Mouse (Mus musculus) NIH3T3 (cell line): ENCODE data around the gene Cbx8.

Experiments used
- DNase-seq: peaks from one replicate; pipeline ENCODE4 v3.0.0-alpha.2; 2012; ENCODE audit warnings: low read depth

Gene Cbx8

DNA sequence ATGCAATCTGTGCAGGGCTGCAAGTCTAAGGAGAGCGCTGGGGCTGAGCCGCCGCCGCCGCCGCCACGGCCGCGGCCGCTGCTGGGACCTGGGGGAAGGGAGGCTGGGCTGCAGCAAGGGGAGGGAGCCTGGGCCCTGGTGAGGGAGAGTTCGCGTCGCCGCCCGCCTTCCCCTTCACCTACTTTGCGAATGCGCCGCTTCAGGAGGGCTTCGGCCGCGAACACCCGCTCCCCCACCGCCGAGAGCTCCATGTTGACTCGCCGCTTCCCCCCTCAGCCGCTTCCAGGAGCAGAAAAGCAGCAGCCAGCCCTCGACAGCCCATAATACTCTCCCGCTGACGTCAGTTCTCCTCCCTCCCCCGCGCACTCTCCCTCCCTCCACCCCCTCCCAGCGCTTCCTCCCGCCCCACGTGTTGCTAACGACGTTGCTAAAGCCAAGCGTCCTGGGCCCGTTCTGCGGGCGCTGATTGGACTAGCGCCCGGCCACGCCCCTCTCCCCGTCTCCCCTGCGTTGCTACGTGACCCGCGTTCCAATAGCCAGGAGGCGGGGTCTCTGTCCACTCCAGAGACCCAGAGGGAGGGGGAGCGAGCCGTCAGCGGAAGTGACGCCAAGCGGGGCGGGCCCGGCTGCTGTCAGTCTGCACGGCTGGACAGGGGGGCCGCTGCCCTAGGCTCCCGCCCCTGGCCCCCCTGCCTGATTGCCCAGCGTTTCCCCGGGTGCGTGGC, at the start of gene Cbx8:
Gene Cbx8, minus strand, starts transcription at position 370 of the 725 bp plus-strand sequence.
- DNase-seq, result peak; percentile 100

DNA sequence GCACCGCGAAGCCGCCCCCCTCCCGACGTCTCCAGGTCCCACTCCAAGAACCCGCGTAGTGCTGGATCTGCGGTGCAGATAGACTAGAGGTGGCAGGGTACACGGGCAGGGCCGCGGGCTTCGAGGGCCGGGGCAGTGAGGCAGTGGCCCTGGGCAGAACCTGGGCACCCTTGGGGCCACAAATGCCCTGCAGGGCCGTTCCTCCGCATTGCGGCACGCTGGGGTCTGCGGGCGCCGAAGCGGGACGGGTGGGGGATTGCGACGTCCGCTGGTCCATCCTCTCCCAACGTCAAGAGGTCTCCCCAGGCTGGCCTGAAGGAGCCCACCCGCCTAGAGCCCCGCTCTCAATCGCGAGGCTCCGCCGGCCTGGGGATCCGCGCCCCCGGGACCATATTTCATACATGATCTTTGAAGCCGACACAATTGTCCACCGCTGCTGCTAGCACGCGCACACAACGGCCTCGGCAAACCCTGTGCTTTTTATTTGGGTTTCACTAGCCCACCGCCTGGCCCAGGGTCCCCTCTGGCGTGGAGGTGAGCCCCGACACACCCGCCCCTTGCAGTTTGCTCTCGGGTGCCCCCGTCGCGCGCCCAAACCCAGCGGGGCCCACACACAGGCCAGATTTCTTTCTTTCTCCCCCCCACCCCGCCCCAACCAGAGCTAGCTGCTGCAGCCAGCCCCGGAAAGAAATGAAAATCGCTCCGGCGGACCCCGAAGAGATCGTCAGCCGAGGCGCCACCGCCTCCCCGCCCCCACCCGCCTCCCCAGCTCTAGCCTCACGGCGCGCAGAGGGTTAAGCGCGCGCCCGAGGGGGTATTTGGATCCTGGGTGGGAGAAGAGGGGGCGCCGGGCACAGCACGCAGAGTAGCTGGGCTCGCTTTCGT, 49.5 kb upstream of the Cbx8 start:
- DNase-seq, result no peak

DNA sequence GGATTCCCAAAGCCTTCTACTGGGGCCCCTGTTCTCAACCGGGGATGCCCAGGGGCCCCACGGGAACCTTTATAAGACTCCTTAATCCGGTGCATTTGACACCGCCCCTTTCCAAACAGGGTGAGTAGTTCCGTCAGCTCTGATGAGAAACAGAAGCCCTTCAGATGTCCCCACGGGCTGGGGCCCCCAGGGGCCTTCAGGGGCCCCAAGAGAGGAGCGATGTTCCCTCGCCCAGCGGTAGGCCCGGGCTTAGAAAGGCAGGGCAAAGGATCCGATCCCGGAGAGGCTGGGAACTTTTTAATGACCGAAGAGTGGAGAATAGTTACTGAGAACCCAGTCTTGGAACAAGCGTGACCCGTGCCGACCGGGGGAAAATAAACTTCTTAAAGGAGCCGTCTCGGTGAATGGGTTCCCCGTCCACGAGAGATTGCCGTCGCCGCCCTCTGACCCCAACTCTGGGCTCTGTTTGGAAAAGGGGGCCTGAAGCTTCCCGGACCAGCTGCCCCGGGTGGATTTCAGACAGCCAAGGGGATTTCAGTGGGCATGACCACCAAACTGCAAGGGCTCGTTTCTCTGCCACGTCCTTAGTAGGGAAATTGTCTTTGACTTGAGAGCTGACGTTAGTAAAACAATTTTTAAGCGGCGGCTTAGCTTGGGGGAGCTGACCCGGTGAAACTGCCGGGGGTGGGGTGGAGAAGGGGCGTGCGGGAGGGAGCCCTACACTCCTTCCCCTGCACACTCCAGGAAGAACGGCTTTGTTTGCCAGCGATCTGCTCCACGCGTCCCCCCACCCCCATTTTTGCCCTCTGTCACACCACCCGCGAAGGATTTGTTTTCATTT, 48.7 kb upstream of the Cbx8 start:
- no peak for DNase-seq

DNA sequence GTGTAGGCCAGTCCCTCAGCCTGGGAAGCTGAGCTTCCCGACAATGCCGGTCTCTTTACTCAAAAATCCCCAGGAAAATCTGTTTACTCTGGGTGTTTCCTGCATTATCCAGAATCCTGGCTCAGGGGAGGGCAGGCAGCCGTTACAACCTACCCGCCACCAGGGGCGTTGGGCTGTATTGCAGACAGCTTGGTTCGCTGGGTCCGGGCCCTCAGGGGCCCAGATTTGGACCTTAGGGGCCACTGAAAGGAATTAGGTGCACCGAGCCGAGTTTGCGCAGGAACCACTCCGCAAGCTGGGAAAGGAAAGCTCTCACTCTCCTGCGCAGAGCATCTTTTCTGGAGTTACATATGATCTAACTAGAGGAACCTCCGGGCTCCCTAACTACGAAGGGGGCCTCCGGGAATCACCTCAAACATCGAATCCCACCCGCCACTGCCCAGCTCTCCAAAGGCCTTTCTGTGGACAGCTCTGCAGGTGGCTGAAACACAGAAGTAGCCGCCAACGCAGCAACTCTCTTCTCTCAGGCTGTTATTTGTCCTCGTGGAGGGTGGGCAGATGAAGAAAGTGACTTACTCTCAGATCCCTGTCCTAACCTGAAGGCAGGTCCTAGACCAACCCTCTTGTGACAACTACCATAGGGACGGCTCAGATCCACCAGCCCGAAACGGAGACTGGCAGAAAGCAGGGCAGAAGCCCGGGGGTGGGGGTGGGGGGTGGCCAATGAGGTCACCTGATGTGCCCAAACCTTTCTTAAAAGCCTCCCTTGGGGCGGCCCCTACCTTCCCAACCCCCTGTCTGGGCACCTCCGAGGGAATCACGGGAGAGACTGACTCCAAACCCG, 47.8 kb upstream of the Cbx8 start:
- peak; percentile 32 for DNase-seq

DNA sequence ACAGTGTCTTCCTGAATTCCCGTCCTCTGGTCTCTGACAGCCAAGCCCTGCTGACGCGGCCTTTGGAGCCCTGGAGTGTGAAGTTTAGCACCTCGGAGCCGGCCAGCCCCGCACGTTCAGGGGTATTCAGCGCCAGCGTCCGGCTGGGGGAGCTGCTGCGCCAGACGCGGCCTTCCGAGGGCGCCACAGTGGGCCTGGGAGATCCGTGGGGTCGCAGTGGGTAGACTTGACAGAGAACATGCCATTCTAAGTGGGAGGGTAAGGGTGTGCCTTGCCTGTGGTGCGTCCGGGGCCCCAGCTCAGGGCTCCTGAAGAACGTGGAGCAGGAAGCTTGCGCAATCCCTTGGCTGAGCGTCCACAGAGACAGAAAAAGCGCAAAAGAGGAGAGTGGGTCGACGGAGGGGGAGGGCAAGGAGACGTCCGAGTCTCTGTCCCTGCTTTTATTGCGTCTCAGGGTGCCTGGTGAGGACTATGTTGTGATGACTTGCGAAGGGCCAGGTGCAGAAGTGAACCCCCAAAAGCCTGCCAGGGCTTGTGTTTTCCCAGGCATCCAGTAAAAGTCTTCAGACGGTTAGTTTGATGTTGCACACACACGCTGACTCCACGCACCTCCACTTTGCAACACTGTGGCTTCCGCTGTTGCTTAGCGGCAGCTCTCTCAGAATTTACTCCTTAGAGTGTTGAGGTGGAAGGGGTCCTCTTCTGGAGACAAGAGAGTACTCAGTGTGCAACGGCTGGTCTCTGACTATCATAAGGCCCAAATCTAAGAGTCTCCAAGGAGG, 46.7 kb upstream of the Cbx8 start:
- DNase-seq, result peak; percentile 52

DNA sequence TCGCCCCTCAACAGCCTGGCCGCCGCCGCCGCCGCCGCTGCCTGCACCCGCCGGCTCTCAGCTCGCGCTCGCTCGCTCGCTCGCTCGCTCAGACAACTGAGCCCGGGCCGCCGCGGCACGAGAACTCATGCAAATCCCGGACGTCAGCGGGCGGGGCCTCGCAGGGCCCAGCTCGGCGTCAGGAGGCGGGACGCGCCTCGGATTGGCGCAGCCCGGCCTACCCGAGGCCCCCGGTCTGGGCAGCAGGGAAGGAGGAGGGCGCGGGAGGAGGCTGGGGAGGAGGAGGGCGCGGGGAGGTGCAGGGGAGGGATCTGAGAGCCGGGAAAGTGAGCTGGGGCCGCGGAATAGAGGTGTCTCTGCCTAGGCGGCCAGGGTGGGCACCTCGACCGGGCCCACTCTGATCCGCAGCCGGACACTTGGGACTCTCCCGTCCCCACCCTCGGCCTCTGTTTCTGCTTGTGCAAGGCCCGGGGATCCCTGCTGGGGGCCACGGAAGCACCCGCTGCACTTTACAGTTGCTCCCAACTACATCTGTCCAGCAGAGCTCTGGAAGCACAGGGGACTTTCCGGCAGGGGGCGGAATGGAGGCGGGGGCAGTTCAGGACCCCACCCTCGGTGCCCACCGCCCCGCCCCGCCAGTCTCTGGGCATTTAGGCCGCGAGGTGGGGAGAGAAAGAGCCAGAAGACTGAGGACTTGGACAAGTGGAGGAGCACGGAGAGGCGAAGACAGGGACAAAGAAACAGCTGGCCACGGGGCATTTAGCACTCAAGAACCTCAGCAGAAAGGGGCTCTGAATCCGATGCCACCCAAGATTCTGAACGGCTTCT, 45.6 kb upstream of the Cbx8 start, which contains the start of gene Cbx4:
Gene Cbx4, minus strand, starts transcription at position 78 of the 828 bp plus-strand sequence.
- DNase-seq, result peak; percentile 98

DNA sequence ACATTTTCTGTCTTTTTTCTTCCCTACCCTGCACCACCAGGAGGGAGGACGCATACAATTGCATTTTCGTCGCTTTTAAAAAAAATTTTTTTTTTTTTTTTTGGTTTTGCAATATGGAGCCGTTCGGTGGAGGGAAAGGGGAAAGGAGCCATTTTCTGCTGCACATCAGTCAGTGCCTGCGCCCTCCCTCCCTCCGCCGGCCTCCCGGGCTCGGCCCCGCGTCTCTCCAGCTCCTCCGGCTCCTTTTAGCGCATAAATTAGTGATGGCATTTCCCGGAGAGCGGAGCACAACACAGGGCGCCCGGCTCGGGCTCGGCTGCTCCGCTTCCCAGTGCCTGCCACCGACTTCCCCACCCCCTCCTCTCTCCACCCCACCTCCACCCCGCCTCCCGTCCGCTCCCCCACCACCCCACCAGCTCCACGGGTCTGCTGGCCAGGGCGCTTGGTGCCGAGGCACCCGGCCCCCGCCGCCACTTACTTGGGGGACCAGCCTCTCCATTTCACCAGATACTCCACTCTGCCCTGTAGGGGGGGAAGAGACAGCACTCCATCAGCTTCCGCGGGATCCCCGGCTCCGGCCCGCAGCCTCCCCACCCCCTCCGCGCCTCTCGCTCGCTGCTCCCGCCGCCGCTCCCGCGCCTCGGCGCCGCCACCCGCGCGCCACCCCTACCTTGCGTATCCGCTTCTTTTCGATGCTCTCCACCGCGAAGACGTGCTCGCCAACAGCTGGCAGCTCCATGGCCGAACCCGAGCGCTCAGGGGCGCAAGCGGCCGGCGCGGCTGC, 44.7 kb upstream of the Cbx8 start:
- DNase-seq, result peak; percentile 75

DNA sequence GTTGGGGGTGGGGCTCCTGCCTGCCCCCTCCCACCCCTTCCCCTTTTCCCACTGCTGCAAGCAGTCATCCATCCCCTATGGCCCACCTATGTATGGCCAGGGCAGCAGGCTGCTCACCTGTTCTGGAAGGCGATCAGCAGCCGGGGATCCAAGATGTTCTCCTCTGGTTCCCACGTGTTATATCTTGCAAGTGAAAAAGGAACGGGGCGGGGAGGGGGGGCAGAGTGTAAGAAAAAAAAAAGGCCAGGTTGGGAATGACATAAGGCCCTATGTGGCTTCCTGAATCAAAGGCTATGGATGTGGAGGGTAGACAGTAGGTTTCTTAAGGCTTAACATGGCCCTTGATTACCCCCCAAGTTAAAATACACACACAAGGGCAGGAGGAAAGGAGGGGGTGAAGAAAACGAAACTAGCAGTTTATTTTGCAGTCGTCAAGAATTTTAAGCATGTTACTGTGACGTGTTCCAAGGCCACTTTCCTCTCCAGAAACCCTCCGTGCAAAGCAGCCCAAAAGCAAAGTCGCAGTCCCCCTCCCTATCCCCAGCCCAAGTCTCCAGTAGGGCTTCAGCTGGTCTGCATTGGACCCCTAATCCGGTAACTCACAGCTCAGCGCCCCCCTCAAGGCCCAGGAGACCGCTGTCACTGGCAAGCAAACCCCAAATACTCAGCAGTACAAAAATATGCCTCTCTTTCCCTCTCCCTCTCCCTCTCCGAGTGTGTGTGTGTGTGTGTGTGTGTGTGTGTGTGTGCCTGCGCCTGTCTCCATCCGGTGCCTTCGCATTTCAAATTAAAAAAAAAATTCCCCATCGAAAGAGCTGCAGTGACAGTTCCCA, 43.9 kb upstream of the Cbx8 start:
- peak; percentile 67 for DNase-seq

DNA sequence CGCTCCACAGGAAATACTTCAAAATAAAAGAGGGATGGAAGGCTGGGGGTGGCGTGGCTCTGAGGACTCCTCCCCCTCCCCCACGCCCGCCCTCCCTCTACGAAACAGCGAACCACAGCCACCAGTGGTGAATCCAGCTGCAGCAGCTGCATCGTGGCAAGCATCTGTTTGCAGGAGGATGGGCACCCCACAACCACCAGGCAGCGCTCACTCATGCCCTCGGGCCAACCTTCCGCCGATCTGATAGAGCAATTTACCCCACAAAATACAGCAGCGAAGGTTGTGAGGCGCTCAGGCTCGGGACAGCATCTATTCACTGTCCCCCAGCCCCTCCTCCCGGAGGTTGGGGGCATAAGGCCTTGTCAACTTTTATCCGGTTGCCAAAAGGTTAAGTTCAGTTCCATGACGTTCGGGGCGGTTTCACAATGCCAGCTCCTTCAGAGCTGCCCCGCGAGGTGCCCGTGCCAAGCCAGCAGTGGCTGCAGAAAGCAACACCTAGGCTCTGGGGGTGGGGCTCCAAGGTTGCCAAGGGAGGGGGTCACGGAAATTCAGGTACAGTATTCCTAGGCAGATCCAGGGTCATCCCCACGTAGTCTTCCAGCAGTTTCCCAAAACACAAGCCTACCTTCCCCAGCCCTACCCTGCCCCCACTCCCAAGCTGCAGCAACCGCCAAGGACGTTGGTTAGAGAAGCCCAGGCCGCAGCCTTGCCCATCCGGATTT, 43.1 kb upstream of the Cbx8 start:
- peak; percentile 53 for DNase-seq

DNA sequence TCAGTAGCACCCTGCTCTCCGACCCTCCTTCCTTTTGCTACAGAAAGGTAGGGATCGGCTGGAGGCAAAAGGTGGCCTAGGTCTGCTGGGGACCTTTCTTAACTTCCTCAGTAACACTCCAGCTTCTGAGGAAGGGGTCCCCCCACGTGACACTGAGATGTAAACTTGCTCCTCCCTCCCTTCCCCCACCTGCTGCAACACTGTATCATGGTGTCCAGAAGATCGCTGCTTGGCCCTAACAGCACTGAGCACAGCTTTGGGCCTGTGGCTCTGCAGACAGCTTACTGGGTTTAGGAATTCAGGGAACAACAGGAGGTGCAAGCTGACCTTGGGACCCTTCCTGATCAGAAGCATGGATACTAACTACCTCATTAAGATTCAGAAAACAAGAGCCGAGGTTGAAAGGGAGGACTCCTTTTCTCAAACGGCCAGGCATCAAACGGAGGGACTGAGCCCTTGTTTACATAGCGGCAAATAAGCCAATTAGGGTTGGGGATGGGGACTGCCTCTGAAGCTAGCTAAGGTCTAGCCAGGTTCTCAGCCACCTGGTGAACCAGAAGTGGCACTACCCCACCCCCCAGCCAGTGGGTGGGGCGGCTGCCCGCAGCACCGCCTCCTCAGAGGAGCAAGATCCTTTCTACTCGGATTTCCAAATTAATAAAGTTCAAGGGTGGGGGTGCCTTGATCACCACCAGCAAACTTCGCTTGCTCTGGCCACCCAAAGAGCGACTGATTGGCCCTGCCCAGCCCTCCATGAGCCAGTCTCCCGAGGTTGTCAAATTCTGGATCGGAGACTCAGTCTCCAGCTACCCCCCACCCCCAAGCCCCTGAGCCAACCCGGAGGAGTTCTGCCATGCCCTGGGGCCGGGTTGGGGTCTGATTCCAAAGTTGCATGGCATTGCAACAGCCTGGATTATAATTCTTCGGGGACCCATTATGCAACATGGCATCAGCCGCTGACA, 42.1 kb upstream of the Cbx8 start:
- DNase-seq, result no peak

DNA sequence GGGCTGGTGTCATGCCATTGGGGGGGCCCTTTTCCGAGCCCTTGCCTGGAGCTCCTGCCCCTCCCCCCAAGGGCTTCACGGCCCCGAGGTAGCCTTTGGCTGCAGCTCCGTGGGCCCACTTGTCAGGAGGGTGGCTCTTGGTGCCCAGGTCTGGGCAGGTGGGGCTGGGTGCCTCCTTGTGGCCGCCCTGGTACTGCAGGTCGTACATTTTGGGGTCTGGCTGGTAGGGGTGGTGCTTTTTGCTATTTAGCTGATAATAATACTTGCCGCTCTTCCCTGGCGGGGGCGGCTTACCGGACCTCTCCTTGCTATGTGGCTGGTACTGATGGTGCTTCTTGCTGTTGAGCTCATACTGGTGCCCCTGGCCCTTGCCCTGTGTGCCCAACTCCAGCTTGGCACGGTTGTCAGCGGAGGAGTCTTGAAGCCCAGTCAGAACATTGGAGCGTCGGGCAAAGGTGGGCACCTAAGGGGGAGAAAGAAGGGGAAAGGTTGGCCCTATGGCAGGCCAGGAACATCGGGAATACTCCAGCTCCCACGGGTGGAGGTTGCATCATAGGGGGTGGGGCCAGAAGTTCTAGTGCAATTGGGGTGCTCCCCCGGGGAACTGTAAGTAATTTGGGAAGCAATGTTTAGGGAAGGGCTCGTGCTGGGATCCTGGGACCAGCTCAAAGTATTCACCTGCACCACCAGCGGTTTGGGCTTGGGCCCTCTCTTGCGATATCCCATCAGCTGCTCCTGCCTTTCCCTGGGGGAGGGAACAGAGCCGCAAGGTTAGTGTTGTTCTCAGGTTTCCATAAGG, 41.3 kb upstream of the Cbx8 start:
- peak; percentile 48 for DNase-seq

DNA sequence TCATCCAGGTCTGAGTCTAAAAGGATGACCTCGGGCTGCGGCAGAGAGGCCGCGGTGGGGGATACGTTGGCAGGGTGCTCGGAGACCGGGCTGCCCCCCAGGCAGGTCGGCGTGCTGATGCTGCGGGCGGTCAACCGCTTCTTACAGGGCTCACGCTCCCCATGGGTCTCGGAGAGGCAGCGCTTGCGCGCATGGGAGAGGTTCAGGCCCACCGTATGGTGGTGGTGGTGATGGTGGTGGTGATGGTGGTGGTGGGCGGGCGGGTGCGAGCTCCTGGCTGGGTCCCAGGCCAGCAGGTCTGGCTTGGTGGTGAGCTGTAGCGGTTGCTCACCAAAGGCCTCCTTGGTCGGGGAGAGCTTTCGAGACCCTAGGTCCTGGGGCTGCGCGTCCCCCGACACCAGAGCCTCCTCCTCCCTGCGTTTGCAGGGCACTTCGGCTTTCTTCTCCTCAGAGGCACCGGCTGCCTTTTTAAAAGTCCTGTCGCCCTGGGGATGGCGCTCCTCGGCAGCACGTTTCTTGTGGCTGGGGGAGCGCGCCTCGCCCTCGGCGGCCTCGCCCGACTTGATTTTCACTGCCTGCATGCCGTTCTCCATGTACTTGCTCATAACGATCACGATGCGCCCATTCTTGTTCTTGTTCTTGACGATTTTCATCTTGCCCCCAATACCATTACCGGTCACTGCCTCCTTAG, 40.5 kb upstream of the Cbx8 start:
- DNase-seq, result no peak

DNA sequence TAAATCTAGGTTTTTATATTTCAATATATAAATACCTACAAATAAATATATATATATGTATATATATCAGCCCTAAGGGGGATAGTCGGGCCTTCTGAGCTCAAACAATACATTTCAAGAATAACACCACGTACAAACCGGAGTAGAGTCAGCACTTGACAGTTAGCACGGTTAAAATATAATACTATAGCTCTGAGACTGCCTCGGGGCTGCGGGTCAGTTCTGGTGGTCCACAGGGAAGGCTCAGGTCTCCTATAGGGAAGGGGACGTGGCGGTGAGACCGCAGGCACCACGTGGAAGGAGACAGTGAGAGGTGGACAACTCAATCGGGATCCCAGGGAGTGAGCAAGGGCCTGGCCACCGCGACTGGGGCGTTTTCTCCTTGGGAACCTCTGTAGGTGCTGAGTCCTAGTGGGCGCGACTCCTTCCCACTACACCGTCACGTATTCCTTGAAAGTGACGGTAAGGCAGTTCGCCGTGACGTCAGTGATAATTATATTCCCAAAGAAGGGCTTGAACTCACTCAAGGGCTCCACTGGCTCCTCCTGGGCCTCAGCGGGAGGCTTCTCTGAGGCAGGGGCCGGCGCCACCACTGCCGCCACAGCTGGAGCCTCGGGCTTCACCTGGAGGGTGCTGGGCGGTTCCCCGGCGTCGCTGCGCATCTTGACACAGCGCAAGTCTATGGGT, 39.8 kb upstream of the Cbx8 start:
- DNase-seq, result no peak

DNA sequence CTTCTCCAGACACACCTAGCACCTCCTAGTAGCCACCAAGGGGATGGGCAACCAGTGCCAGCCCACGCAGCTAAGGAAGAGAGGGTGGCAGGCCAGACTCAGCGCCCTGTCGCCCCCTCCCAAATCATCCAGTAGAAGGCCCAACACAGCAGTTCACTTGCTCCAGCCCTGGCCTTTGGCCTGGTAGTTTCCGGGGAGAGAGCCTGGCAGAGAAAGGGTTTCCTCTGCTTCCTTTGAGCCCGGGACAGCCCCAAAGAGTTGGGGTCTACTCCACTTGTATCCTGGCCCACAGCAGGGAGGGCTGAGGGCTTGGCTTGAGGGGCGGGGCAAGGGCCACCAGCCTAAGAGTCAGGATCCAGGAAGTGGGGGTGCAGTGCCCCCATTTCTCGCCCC, 38.7 kb upstream of the Cbx8 start:
- no peak for DNase-seq
